Mouse (Mus musculus): Measurements from ENCODE around the gene Thap4. TPM values are rescaled to one million over a fixed set of nuclear protein-coding genes. Genes with fewer than 3 reads are reported as not detected.

The Thap4 gene
- 58.4 and 58.9 TPM in 2 replicates for polyA plus RNA-seq (2015; fragmentation: Nextera tagmentation; extraction: Ambion mirVana)

GRCm38 (mm10) chr1:93754573-93755290 lies at the start of gene Thap4:
Gene Thap4 (minus strand): TSS chr1:93754864.
- Histone ChIP-seq H3K36me3 (peaks cover 10% of the 10 kb centered on the region), H3K27me3 (no peaks in the 10 kb centered on the region), H3K4me3 (peak within 1 kb of the TSS; percentile 98), H3K9me3 (no peaks in the 10 kb centered on the region), H3K4me1 (peaks cover 26% of the 10 kb centered on the region), H3K4me2 (peak within 1 kb of the TSS; percentile 86), H3K9ac (peak within 1 kb of the TSS; percentile 91), H3K27ac (peak within 1 kb of the TSS; percentile 90)
- peak; percentile 90 for ATAC-seq (ENCODE audit: insufficient number of reproducible peaks, insufficient read depth, low FRiP score, low TSS enrichment, low read depth)
- under 1% methylated on average over 90 of the region's 121 CpGs for WGBS

GRCm38 (mm10) chr1:93803556-93804507 lies 49.2 kb upstream of the Thap4 start, which contains the start of gene Ing5:
Gene Ing5 (plus strand): TSS chr1:93803965.
- Histone ChIP-seq H3K27me3 (no peaks in the 10 kb centered on the region), H3K4me3 (peak within 1 kb of the TSS; percentile 73), H3K4me2 (peak within 1 kb of the TSS; percentile 91), H3K27ac (peak within 1 kb of the TSS; percentile 97), H3K36me3 (peaks cover 45% of the 10 kb centered on the region), H3K9ac (peak within 1 kb of the TSS; percentile 86), H3K4me1 (peaks cover 38% of the 10 kb centered on the region), H3K9me3 (no peaks in the 10 kb centered on the region)
- WGBS = under 1% methylated on average over 93 of the region's 94 CpGs
- ATAC-seq (ENCODE audit: insufficient number of reproducible peaks, insufficient read depth, low FRiP score, low TSS enrichment, low read depth) = peak; percentile 95

- Histone ChIP-seq H3K4me1 (peaks cover 40% of the 10 kb centered on the region), H3K4me2 (peak overlapping the region; percentile 91), H3K36me3 (peaks cover 45% of the 10 kb centered on the region), H3K27ac (peak overlapping the region; percentile 88), H3K4me3 (peak overlapping the region; percentile 80), H3K27me3 (no peaks in the 10 kb centered on the region), H3K9me3 (no peaks in the 10 kb centered on the region), H3K9ac (no peak overlapping the region)
- 89% methylated on average over 5 of the region's 5 CpGs for WGBS
- no peak for ATAC-seq (ENCODE audit: insufficient number of reproducible peaks, insufficient read depth, low FRiP score, low TSS enrichment, low read depth)
Measured at GRCm38 (mm10) chr1:93802771-93803170, 48.1 kb upstream of the Thap4 start.

- H3K27ac ChIP-seq = peak within 1 kb of the TSS; percentile 88
- no peaks in the 10 kb centered on the region for H3K27me3 ChIP-seq
- H3K9me3 ChIP-seq = no peaks in the 10 kb centered on the region
- peak within 1 kb of the TSS; percentile 86 for H3K9ac ChIP-seq
- H3K36me3 ChIP-seq = peaks cover 48% of the 10 kb centered on the region
- H3K4me3 ChIP-seq = peak within 1 kb of the TSS; percentile 80
- peaks cover 42% of the 10 kb centered on the region for H3K4me1 ChIP-seq
- under 1% methylated on average over 42 of the region's 42 CpGs for WGBS
- H3K4me2 ChIP-seq = peak within 1 kb of the TSS; percentile 84
- ATAC-seq (ENCODE audit: insufficient number of reproducible peaks, insufficient read depth, low FRiP score, low TSS enrichment, low read depth) = peak; percentile 54
Measured at GRCm38 (mm10) chr1:93801741-93802238, 47.1 kb upstream of the Thap4 start, which contains the start of gene Dtymk. Gene Dtymk (minus strand): TSS chr1:93801934.

GRCm38 (mm10) chr1:93800670-93801503 lies 46.2 kb upstream of the Thap4 start:
- no peaks in the 10 kb centered on the region for H3K27me3 ChIP-seq
- no peaks in the 10 kb centered on the region for H3K9me3 ChIP-seq
- peaks cover 39% of the 10 kb centered on the region for H3K36me3 ChIP-seq
- H3K4me1 ChIP-seq = peaks cover 42% of the 10 kb centered on the region
- 74% methylated on average over 21 of the region's 21 CpGs for WGBS
- peak overlapping the region; percentile 86 for H3K9ac ChIP-seq
- peak overlapping the region; percentile 84 for H3K4me2 ChIP-seq
- H3K27ac ChIP-seq = peak overlapping the region; percentile 88
- peak overlapping the region; percentile 80 for H3K4me3 ChIP-seq
- no peak for ATAC-seq (ENCODE audit: insufficient number of reproducible peaks, insufficient read depth, low FRiP score, low TSS enrichment, low read depth)

GRCm38 (mm10) chr1:93795886-93796285 lies 41.2 kb upstream of the Thap4 start:
- no peak for ATAC-seq (ENCODE audit: insufficient number of reproducible peaks, insufficient read depth, low FRiP score, low TSS enrichment, low read depth)

GRCm38 (mm10) chr1:93794526-93794925 lies 39.9 kb upstream of the Thap4 start:
- Histone ChIP-seq H3K4me1 (peaks cover 4% of the 10 kb centered on the region; the same call in 1 of the 2 replicates), H3K4me2 (no peak overlapping the region), H3K27ac (no peak overlapping the region), H3K9ac (no peak overlapping the region), H3K9me3 (0 out of 2 replicates have a peak, but pooled peaks cover 3% of the 10 kb centered on the region), H3K36me3 (peaks cover 80% of the 10 kb centered on the region), H3K4me3 (no peak overlapping the region), H3K27me3 (no peaks in the 10 kb centered on the region)
- ATAC-seq (ENCODE audit: insufficient number of reproducible peaks, insufficient read depth, low FRiP score, low TSS enrichment, low read depth) = no peak
- WGBS = 96% methylated on average over 8 of the region's 8 CpGs

More at GRCm38 (mm10) chr1:93795886-93796285, 41.2 kb upstream of the Thap4 start:
- Histone ChIP-seq H3K4me1 (peaks cover 8% of the 10 kb centered on the region), H3K27ac (no peak overlapping the region), H3K27me3 (no peaks in the 10 kb centered on the region), H3K9me3 (0 out of 2 replicates have a peak, but pooled peaks cover 1% of the 10 kb centered on the region), H3K4me3 (no peak overlapping the region), H3K36me3 (peaks cover 77% of the 10 kb centered on the region), H3K9ac (no peak overlapping the region), H3K4me2 (no peak overlapping the region)
- 83% methylated on average over 8 of the region's 8 CpGs for WGBS

- WGBS = 91% methylated on average over 2 of the region's 2 CpGs
- H3K4me2 ChIP-seq = no peak overlapping the region
- no peaks in the 10 kb centered on the region for H3K4me1 ChIP-seq
- ATAC-seq (ENCODE audit: insufficient number of reproducible peaks, insufficient read depth, low FRiP score, low TSS enrichment, low read depth) = no peak
- no peak overlapping the region for H3K9ac ChIP-seq
- H3K36me3 ChIP-seq = peaks cover 96% of the 10 kb centered on the region
- no peaks in the 10 kb centered on the region for H3K27me3 ChIP-seq
- 0 out of 2 replicates have a peak, but pooled peaks cover 3% of the 10 kb centered on the region for H3K9me3 ChIP-seq
- H3K27ac ChIP-seq = no peak overlapping the region
- no peak overlapping the region for H3K4me3 ChIP-seq
Measured at GRCm38 (mm10) chr1:93786912-93787311, 32.2 kb upstream of the Thap4 start.

- H3K4me1 ChIP-seq = no peaks in the 10 kb centered on the region
- WGBS = 69% methylated on average over 5 of the region's 5 CpGs
- H3K36me3 ChIP-seq = peaks cover 81% of the 10 kb centered on the region
- H3K9ac ChIP-seq = no peak overlapping the region
- H3K4me3 ChIP-seq = no peak overlapping the region
- H3K27ac ChIP-seq = no peak overlapping the region
- H3K27me3 ChIP-seq = no peaks in the 10 kb centered on the region
- ATAC-seq (ENCODE audit: insufficient number of reproducible peaks, insufficient read depth, low FRiP score, low TSS enrichment, low read depth) = no peak
- no peaks in the 10 kb centered on the region for H3K9me3 ChIP-seq
- H3K4me2 ChIP-seq = no peak overlapping the region
Measured at GRCm38 (mm10) chr1:93776686-93777085, 22.0 kb upstream of the Thap4 start.

GRCm38 (mm10) chr1:93769901-93770300 lies 15.2 kb upstream of the Thap4 start:
- Histone ChIP-seq H3K9me3 (no peaks in the 10 kb centered on the region), H3K4me3 (no peak overlapping the region), H3K27me3 (no peaks in the 10 kb centered on the region), H3K4me2 (no peak overlapping the region), H3K27ac (no peak overlapping the region), H3K9ac (no peak overlapping the region), H3K4me1 (0 out of 2 replicates have a peak, but pooled peaks cover 7% of the 10 kb centered on the region), H3K36me3 (peaks cover 47% of the 10 kb centered on the region)
- ATAC-seq (ENCODE audit: insufficient number of reproducible peaks, insufficient read depth, low FRiP score, low TSS enrichment, low read depth) = no peak
- WGBS = 96% methylated on average over 3 of the region's 3 CpGs
